Mouse (Mus musculus) cerebellum, postnatal 25 days (tissue): Measurements from ENCODE around the gene U90926.
A peak's percentile ranks its signal among the peaks of the same experiment; 100 is the strongest.

Source experiments
- DNase-seq, 2 experiments: peaks; one replicate each; pipeline ENCODE4 v3.0.0; 2021; ENCODE audit warnings: mixed read lengths in 2 of 2

The U90926 gene

DNA sequence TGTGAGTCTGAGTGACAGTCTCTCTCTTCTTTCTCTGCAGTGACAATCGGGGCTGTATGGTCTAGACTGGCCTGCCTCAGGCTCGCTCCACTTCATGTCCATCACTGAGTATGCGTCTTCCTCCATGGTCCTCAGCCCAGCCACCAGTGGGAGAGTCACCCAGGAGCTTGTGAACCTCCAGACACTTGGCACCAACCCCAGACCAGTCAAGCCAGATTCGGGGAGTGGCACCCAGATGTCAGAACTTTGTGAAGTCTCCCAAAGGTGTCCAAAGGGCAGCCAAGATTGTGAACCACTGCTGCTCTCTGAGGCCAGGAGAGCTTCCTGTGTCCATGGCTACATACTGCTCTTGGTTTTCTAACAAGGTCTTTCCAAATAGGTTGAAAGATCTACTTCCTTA is 3.0 kb downstream of the U90926 start:
- no peak for DNase-seq

DNA sequence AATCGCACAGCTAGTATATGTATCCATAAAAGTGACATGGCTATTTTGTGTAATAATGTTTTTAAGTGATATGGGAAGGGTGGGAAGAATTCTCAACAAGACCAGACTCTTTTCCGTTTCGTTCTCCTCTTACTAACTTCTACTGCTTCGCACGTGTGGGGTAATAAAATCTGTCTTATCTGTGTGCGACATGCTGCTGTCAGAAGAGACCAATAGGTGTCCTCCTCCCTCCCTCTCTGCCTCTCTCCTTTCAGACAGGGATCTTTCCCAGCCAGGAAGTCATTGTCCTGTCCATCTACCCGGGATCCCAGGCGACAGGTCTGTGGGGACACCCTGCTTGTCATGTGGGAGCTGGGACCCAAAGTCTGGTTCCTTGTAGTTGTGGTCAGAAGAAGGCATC is 5.0 kb downstream of the U90926 start:
- DNase-seq: no peak

GRCm38 (mm10) chr5:92206121-92206520 is 9.1 kb downstream of the U90926 start:
- DNase-seq: no peak

GRCm38 (mm10) chr5:92205706-92206105 is 9.5 kb downstream of the U90926 start:
- no peak for DNase-seq

- no peak for DNase-seq
Measured at GRCm38 (mm10) chr5:92205184-92205583, 10.0 kb downstream of the U90926 start.

- DNase-seq: no peak
Measured at GRCm38 (mm10) chr5:92204162-92205036, 10.8 kb downstream of the U90926 start.

DNA sequence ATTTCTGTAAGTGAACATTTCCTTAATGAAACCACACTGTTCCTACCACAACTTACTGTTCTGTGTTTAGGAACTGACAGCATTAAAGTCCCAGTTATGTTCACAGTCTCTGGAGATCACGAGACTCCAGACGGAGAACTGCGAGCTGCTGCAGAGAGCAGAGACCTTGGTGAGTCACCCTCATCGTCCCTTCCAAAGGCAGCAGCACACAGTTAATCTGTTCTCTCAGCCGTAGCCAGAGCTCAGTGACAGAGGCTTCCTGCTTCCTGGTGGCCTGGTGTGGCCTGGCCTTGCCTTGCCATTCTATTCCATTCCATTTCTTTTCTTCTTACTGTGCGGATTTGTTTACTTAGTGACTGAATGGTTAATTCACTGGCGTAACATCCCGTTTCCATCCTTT is 16.9 kb downstream of the U90926 start:
- DNase-seq: no peak

DNA sequence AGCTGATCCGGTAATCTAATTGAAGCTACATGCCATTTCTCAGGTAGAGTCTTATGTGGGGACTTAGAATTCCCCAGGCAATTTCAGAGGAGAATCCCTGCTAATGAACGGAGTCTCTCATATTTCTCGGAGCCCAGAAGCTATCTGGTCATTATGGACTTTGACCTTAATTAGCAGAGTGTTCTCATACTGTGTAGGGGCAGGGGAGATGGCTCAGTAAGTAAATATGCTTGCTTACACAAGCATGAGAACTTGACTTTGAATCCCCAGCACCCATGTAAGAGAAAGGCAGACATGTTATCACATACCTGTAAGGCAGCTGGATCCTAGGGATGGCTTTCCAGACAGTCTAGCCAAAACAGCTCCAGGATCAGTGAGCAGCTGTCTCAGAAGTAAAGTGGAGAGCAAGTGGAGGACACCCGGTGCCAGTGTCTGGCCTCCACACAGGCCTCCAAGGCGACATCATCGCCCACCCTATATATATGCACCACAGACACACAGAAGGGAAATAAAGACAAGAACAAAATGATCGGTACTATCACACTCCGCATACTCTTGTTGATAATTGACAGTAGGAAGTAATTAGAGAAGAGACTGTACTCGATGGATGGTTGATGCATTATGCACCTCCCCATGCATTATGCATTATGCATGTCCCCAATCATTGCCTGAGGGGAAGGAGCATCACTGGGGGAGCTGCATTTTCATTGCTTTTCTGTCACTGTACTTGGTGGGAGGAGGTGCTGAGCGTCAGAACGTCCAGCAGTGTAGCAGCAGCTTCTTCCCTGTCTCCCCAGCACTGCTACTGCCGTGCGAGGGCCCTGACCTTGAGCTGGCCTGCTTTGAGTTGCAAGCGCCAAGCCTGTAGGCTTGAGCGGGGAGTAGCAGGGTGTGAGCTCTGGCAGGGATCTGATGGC is 18.1 kb downstream of the U90926 start:
- no peak for DNase-seq

GRCm38 (mm10) chr5:92195716-92196115 is 19.5 kb downstream of the U90926 start:
- peak; percentile 24 to 64 for DNase-seq

- no peak for DNase-seq
Measured at GRCm38 (mm10) chr5:92188881-92189483, 26.2 kb downstream of the U90926 start.

DNA sequence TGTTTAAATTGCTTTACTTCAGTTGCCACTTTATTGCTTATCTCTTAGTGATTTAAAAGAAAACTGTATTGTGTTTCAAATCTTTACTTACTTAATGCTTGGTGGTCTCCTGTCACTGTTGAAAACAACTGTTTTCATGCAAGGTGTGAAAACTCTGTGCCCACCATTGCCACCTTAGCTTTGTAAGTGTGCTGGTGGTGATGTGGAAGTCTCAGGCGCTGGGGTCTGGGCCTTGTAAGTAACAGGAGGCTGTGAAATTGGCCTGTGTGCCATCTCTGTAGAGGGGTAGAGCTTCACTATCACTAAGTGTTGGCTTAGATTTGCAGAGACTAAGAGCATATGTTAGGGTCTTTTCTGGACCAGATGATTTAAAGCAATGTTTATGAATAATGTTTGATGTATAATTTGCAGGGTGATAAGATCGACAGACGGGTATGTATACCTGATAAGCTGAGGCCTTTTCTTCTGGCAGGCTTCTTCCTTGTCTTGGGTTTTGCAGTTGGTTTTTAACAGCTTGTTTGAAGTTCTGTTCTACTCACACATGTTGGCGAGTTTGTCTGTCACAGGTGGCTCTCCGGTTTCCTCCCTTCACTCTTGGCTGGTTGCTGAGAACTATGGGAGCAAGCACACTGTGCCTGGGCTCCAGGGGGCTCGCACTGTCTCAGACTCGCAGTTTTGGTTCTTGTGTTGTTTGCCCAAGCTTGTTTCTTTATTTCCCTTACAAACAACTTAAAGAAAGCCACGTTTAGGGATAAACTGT is 32.0 kb downstream of the U90926 start:
- DNase-seq: no peak

GRCm38 (mm10) chr5:92165976-92166375 is 49.2 kb downstream of the U90926 start:
- DNase-seq: no peak
